Mouse (Mus musculus) bone marrow, adult 2 months (tissue): ENCODE results near the gene C530008M17Rik. TPM values are rescaled to one million over a fixed set of nuclear protein-coding genes. Genes with fewer than 3 reads are reported as not detected.

Experiments used
- H3K27ac ChIP-seq: fragments of 200-500 bp; 2 replicates; pipeline ENCODE4 v1.5.1; 2012; ENCODE audit warnings: low read depth, mild to moderate bottlenecking, control low read depth, inconsistent platforms, low read length; ENCODE audit not compliant: control insufficient read depth, poor library complexity, insufficient read depth
- H3K4me1 ChIP-seq: fragments of 200-500 bp; 2 replicates; pipeline ENCODE4 v1.6.1; 2011; ENCODE audit warnings: low read length; ENCODE audit not compliant: control insufficient read depth, insufficient read depth
- H3K4me3 ChIP-seq: fragments of 200-500 bp; replicated peaks from 2 replicates; pipeline ENCODE3; 2011; ENCODE audit warnings: mild to moderate bottlenecking, low read depth, low read length, control low read depth; ENCODE audit not compliant: control insufficient read depth
- CTCF ChIP-seq: fragments of 200-500 bp; IDR thresholded peaks from 2 replicates; pipeline ENCODE4 v1.5.1; 2011; ENCODE audit warnings: low read length, control low read depth; ENCODE audit not compliant: control insufficient read depth, insufficient read depth
- POLR2A ChIP-seq: fragments of 200-500 bp; IDR thresholded peaks from 2 replicates; pipeline ENCODE4 v1.6.1; 2011; ENCODE audit warnings: low read depth, mild to moderate bottlenecking, control low read depth, low read length, borderline replicate concordance; ENCODE audit not compliant: control insufficient read depth
- WGBS: fragments of 180-500 bp; shearing (Covaris S2); methylation state at CpG from one replicate; pipeline ENCODE4 v1.1.7; 2018; 5-methylcytosine and 5-hydroxymethylcytosine counted together
- polyA plus RNA-seq: library from polyadenylated mRNA; stranded (reverse); fragments of >200 nt; gene quantifications from 2 replicates; pipeline ENCODE4 v1.2.4, GENCODE M21; 2011; ENCODE audit warnings: low replicate concordance; ENCODE audit not compliant: missing spikeins, insufficient read depth, insufficient read length

The C530008M17Rik gene
- polyA plus RNA-seq, 1 experiment: 31.0 TPM

GRCm38 (mm10) chr5:76634012-76634411, 22.3 kb upstream of the C530008M17Rik start:
- 95% methylated on average over 10 of the region's 10 CpGs for WGBS
- TF ChIP-seq POLR2A: no peak
- TF ChIP-seq CTCF: no peak
- Histone ChIP-seq H3K27ac (no peak overlapping the region), H3K4me3 (no peak overlapping the region), H3K4me1 (no peaks in the 10 kb centered on the region)

GRCm38 (mm10) chr5:76635592-76635991, 20.7 kb upstream of the C530008M17Rik start:
- TF ChIP-seq CTCF (no peak), POLR2A (no peak)
- Histone ChIP-seq H3K4me1 (no peaks in the 10 kb centered on the region), H3K27ac (no peak overlapping the region), H3K4me3 (no peak overlapping the region)
- 91% methylated on average over 2 of the region's 2 CpGs for WGBS

- WGBS: 89% methylated on average over 4 of the region's 4 CpGs
- H3K4me1 ChIP-seq: no peaks in the 10 kb centered on the region
- no peak overlapping the region for H3K27ac ChIP-seq
- H3K4me3 ChIP-seq: no peak overlapping the region
- TF ChIP-seq CTCF (no peak), POLR2A (no peak)
These were observed 14.2 kb upstream of the C530008M17Rik start for GRCm38 (mm10) chr5:76642076-76642475.

- WGBS: 70% methylated on average over 7 of the region's 7 CpGs
- TF ChIP-seq POLR2A (no peak), CTCF (no peak)
- Histone ChIP-seq H3K4me3 (no peak overlapping the region), H3K4me1 (no peaks in the 10 kb centered on the region), H3K27ac (no peak overlapping the region)
These were observed 12.1 kb upstream of the C530008M17Rik start for GRCm38 (mm10) chr5:76644234-76644633.

GRCm38 (mm10) chr5:76645091-76645868, 11.0 kb upstream of the C530008M17Rik start:
- WGBS: 84% methylated on average over 10 of the region's 10 CpGs
- Histone ChIP-seq H3K27ac (no peak overlapping the region), H3K4me3 (no peak overlapping the region), H3K4me1 (no peaks in the 10 kb centered on the region)
- TF ChIP-seq POLR2A (no peak), CTCF (no peak)

- WGBS: 69% methylated on average over 4 of the region's 4 CpGs
- no peak overlapping the region for H3K27ac ChIP-seq
- TF ChIP-seq CTCF: no peak
- TF ChIP-seq POLR2A: no peak
- no peak overlapping the region for H3K4me3 ChIP-seq
- H3K4me1 ChIP-seq: no peaks in the 10 kb centered on the region
These were observed 6.4 kb upstream of the C530008M17Rik start for GRCm38 (mm10) chr5:76649897-76650296.

GRCm38 (mm10) chr5:76651151-76651725, 5.1 kb upstream of the C530008M17Rik start:
- H3K4me3 ChIP-seq: no peak overlapping the region
- H3K27ac ChIP-seq: no peak overlapping the region
- 83% methylated on average over 5 of the region's 5 CpGs for WGBS
- TF ChIP-seq POLR2A: no peak
- no peak for TF ChIP-seq CTCF
- H3K4me1 ChIP-seq: no peaks in the 10 kb centered on the region

- H3K4me3 ChIP-seq: peak overlapping the region; percentile 78
- H3K27ac ChIP-seq: peak overlapping the region; percentile 74
- TF ChIP-seq POLR2A (no peak; the same call in 1 of the 2 replicates), CTCF (no peak)
- WGBS: 2% methylated on average over 78 of the region's 80 CpGs
- peaks cover 1% of the 10 kb centered on the region; the same call in 1 of the 2 replicates for H3K4me1 ChIP-seq
These were observed 1.2 kb downstream of the C530008M17Rik start for GRCm38 (mm10) chr5:76657245-76658083.
